Mouse (Mus musculus): ENCODE measurements around the gene Nfic. TPM values are rescaled to one million over a fixed set of nuclear protein-coding genes. Genes with fewer than 3 reads are reported as not detected.

Nfic gene
- polyA plus RNA-seq, 1 experiment, result 10.5 TPM

GRCm38 (mm10) chr10:81488081-81488480 is 32.6 kb upstream of the Nfic start:
- 92% methylated on average over 11 of the region's 11 CpGs for WGBS
- DNase-seq (ENCODE audit: low read depth, low spot score), result no peak

- 91% methylated on average over 10 of the region's 10 CpGs for WGBS
These were observed 31.1 kb upstream of the Nfic start for GRCm38 (mm10) chr10:81486496-81486895.

GRCm38 (mm10) chr10:81485479-81486018 is 30.1 kb upstream of the Nfic start:
- no peak for DNase-seq (ENCODE audit: low read depth, low spot score)
- 60% methylated on average over 7 of the region's 7 CpGs for WGBS

More at GRCm38 (mm10) chr10:81486496-81486895, 31.1 kb upstream of the Nfic start:
- no peak for DNase-seq (ENCODE audit: low read depth, low spot score)

DNA sequence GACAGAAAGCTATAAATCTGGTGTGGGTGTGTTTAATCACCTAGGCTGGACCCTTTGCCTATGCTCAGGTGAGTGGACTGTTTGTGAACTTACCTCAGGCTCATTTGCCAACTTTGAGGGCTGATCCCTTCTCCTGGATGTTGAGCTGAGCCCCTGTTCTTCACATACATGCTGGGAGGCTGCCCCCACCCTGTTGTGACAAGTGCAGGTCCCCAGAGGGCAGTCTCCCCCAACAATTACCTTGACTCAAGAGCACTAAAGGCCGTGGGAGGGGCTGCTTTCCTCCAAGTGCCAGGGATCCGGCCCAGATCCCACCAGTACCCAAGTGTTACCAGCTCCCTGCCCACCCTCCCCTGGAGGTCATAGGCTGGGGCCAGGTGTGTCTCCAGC is 29.6 kb upstream of the Nfic start:
- 6% methylated on average over 2 of the region's 2 CpGs for WGBS
- no peak for DNase-seq (ENCODE audit: low read depth, low spot score)

DNA sequence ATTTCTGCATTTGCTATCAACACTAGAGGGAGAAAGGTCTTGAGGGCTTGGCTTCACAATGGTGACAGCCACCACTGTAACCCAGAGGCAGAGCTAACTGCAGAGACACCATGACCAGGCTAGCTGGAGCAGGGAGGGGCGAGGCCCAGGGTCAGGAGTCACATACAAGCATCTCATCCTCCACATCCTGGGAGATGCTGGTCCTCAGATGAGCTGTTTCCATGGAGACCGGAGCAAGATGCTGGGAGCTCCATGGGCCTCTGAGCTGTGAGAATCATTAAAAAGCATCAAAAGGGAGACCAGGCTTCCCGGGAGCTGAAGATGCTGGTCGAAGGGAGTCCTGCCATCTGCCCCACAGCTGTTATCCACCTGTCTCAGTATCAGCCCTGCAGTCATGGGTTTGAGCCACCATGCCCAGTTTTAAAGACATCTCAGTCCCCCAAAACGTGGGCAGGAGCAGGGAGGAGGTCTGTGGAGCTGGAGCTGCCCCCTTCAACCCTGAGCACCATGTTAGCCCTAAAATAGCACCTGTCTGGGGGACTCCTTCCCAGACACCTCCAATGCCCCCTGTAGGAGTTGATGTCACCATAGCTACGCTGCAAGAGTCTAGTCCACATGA is 29.1 kb upstream of the Nfic start:
- no peak for DNase-seq (ENCODE audit: low read depth, low spot score)
- WGBS, result 47% methylated on average over 6 of the region's 6 CpGs

GRCm38 (mm10) chr10:81483983-81484382 is 28.5 kb upstream of the Nfic start:
- 19% methylated on average over 9 of the region's 9 CpGs for WGBS
- no peak for DNase-seq (ENCODE audit: low read depth, low spot score)

DNA sequence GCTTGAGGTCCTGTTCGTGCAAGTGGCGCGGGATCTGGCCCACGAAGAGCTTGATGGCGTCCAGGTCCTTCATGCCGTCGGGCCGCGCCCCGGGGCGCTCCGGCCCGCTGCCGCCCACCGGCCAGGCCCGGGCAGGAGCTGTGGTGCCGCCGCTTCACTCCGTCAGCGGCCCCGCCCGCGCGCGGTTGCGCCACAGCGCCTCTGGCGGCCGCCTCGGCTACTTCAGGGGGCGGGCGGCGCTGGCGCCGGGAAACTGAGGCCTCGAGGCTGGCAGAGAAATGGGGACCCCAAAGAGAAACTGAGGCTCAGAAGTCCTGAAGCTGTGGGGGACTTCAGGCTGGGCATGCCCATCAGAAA is 27.1 kb upstream of the Nfic start, which contains the start of gene Celf5:
Gene Celf5 (minus strand): TSS at position 177 of the 357 bp plus-strand sequence.
- under 1% methylated on average over 36 of the region's 36 CpGs for WGBS
- DNase-seq (ENCODE audit: low read depth, low spot score), result no peak

DNA sequence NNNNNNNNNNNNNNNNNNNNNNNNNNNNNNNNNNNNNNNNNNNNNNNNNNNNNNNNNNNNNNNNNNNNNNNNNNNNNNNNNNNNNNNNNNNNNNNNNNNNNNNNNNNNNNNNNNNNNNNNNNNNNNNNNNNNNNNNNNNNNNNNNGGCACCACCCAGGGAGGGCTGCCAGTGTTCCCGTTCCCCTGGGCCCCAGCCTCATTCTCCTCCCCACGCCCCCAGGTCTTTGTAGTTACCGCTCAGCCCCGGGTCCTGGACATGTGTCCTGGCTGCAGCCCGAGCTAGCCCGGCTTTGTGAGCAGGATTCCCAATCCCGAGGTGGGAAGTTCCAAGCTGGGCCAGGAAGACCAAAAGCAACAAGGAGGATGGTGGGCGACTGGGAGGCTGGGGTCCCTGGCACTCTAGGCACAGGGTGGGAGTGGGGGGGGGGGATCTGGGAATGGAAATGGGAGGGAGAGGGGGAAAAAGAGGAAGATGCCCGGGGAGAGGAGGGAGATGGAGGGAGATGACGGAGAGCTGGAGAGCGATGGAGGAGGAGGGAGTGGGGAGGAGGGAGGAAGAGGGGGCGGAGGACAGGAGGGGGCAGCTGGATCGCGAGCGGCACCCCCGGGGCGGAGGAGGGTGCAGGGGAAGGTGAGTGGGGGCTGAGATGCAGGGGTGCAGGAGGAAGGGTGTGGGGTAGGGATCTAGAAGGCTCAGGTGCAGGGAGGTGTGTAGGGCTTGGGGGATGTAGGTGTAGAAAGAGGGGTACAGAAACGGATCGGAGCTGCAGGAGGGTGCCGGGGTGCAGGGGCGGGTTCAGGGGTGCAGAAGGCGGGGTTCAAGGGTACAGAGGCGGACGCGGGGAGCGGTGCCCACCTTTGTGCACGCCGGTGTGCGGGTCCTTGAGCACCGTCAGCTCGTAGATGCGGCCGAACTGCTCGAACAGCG is 26.4 kb upstream of the Nfic start:
- WGBS, result 4% methylated on average over 33 of the region's 35 CpGs
- no peak for DNase-seq (ENCODE audit: low read depth, low spot score)

DNA sequence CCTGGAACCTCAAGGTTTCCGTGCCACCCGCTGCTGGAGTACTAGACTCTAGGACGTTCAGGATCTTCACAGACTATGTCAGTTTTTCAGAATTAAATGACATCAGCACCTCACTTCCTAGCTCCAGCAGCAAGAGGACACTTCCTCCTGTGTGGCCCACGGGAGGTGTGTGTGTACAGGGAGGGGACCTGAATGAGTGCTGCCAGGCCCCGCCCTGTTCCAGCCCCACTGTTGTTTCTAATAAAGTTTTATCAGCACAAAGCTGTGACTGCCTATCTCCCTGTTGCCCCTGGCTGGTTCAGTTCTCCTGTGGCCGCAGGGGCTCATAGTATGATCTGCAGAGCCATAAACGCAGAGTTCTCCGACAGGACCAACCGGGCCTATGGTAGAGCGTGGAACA is 19.0 kb upstream of the Nfic start:
- 65% methylated on average over 10 of the region's 10 CpGs for WGBS
- no peak for DNase-seq (ENCODE audit: low read depth, low spot score)

- DNase-seq (ENCODE audit: low read depth, low spot score), result no peak
These were observed 17.6 kb upstream of the Nfic start for GRCm38 (mm10) chr10:81473003-81473451.

GRCm38 (mm10) chr10:81472403-81473002 is 17.1 kb upstream of the Nfic start:
- WGBS, result 18% methylated on average over 18 of the region's 18 CpGs
- DNase-seq (ENCODE audit: low read depth, low spot score), result no peak

More at GRCm38 (mm10) chr10:81473003-81473451, 17.6 kb upstream of the Nfic start:
- WGBS, result 6% methylated on average over 20 of the region's 22 CpGs

DNA sequence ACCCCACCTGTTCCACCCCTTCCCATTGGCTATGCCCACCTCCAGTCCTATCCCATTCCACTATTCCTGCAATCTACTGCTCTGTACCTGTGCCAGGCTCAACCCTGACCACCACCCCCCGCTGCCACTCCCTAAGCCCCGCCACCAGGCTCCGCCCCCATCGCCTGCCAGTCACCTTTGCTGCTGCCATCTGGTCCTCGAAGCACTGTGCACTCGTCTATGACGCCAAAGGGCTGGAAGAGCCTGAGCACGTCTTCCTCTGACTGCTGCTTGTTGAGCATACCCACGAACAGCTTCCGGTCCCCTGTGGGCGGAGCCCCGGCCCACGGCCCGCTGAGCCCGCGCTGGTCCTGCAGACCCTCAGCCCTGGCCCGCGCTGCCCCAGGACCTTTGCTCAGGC is 15.0 kb upstream of the Nfic start:
- DNase-seq (ENCODE audit: low read depth, low spot score), result no peak
- whole genome bisulfite sequencing, result 36% methylated on average over 18 of the region's 18 CpGs

DNA sequence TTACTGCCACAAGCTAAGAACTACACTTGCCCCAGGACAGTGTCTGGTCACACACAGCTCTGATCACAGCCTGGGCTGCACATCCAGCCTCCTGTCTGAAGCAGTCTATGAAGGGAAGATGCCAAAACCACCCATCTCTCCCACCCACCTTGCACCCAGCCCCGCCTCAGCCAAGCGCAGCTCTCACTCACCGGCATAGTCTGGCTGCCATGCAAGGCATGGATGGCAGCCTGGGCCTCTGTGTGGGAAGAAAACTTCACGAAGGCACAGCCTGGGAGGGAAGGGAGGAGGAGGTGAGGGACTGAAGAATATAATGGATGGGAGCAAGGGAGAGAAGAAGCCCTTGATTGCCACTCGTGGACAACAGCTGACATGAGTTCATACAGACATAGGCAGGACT is 13.8 kb upstream of the Nfic start:
- WGBS, result 77% methylated on average over 5 of the region's 5 CpGs
- DNase-seq (ENCODE audit: low read depth, low spot score), result no peak

- WGBS, result 88% methylated on average over 16 of the region's 16 CpGs
- no peak for DNase-seq (ENCODE audit: low read depth, low spot score)
These were observed 12.3 kb upstream of the Nfic start for GRCm38 (mm10) chr10:81467670-81468235.

- WGBS, result 48% methylated on average over 14 of the region's 14 CpGs
These were observed 11.4 kb upstream of the Nfic start for GRCm38 (mm10) chr10:81466881-81467280.

DNA sequence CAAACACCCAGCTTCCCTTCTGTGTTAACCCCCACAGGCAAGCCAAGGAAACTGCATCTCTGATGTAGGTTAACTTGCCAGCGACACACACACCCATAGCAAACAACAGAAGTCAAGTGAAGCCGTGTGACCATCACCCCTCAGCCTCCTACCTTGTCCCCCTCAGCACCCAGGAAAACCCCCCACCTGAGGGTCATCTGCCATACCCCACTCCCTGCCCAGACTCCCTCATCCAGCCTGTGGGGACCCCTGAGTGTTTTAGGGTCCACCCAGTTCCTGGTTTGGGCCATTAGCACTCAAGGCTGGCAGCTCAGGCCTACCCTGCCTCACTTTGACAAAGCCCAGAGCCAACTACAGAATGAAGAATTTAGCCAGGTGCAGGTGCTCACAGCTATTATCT is 10.6 kb upstream of the Nfic start:
- 62% methylated on average over 2 of the region's 2 CpGs for WGBS
- no peak for DNase-seq (ENCODE audit: low read depth, low spot score)

More at GRCm38 (mm10) chr10:81466881-81467280, 11.4 kb upstream of the Nfic start:
- no peak for DNase-seq (ENCODE audit: low read depth, low spot score)

DNA sequence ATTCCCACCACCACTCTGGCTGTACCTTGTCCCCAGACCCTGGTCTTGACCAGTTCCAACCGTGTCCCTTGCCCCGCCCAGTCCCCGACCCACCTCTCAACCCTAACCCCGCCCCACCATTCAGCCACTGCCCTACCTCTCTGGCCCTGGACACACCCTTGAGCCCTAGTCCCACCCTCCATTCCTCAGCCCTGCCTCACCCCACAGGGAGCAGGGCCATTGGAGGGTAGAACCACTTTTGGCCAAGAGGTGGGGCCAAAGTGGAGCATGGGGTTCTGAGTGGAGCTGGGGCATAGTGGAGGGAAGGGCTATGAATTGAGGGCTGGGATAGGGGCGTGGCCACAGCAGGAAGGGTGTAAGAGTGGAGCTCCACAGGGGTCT is 9.8 kb upstream of the Nfic start:
- 4% methylated on average over 5 of the region's 5 CpGs for WGBS
- peak; percentile 62 for DNase-seq (ENCODE audit: low read depth, low spot score)

DNA sequence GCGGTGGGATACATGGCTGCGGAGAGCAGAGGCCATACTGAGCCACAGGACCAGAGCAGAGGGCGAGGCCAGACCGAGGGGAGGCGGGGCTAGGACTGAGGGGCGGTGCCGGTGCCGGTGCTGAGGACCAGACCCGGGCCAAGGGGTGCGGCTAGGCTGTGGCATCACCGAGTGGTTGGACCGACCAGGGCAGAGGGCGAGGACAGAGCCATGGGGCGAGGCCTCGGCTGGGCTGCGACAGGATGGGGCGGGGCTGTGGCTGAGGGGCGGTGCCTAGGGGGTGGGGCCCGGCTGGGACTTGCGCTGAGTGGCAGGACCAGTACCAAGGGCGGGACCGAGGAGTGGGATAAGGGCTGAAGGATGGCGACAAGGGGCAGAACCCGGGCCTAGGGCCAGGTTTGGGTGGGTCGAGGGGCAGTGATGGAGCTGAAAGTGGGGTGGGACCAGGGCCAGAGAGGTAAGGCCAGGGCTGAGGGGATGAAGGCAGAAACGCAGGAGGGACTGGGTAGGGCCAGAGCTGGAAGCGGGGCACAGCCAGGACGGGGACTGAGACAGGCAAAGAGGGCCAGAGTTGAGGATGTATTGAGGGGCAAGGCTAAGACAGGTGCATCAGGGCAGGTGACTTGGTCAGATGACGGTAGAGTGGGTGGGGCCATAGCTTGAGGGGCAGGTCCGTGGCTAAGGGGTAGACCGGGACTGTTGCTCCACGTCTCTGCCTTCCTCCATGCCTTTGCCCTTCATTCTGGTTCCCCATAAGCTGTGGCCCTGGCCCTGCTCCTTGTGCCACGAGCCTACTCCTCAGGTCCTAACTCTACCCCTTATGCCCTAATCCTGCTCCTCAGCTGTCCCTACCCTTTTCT is 9.2 kb upstream of the Nfic start:
- DNase-seq (ENCODE audit: low read depth, low spot score), result peak; percentile 68
- WGBS, result 2% methylated on average over 33 of the region's 33 CpGs

GRCm38 (mm10) chr10:81463531-81463930 is 8.1 kb upstream of the Nfic start:
- 50% methylated on average over 4 of the region's 4 CpGs for WGBS
- DNase-seq (ENCODE audit: low read depth, low spot score), result no peak
